In genomic region chr6:32464046-32464445, GRCm38 (mm10) we compare ENCODE assay signal across 8 mouse cellular contexts.
A peak's percentile ranks its signal among the peaks of the same experiment; 100 is the strongest.
DNase-seq lines count a peak whose midpoint lies in the region; ATAC-seq lines count a peak whose summit lies in the region.
"Had no signal": no experiment of that assay in that cellular context is flagged by ENCODE, and none has a peak within 500 bp of the region (broad histone marks: within the 10 kb centered on the region; RNA-seq: fewer than 3 reads in every experiment).

No protein-coding gene starts in this region.

- peak overlapping the region; percentile 60 for H3K27ac ChIP-seq in heart, embryonic 10.5 days
- no peak overlapping the region for H3K27ac ChIP-seq in kidney, embryonic 16.5 days (ENCODE audit: low read length)
- H3K27ac ChIP-seq: macrophage had no signal

- WGBS in heart, embryonic 10.5 days, result 55% methylated on average over 4 of the region's 4 CpGs
- WGBS in kidney, embryonic 16.5 days, result 52% methylated on average over 4 of the region's 4 CpGs

- intact Hi-C loops in left cerebral cortex, postnatal 4 days (cut with DNase I), result no loop called here

- H3K9me3 ChIP-seq in heart, embryonic 10.5 days, result no peaks in the 10 kb centered on the region
- H3K9me3 ChIP-seq in kidney, embryonic 16.5 days (ENCODE audit: low read length), result no peaks in the 10 kb centered on the region

- H3K27me3 ChIP-seq in heart, embryonic 10.5 days (ENCODE audit: insufficient read depth, poor library complexity, severe bottlenecking), result no peaks in the 10 kb centered on the region
- H3K27me3 ChIP-seq in kidney, embryonic 16.5 days (ENCODE audit: insufficient read depth, low read length), result no peaks in the 10 kb centered on the region

- ATAC-seq in kidney, embryonic 16.5 days (ENCODE audit: low FRiP score, low TSS enrichment), result no peak

- no peaks in the 10 kb centered on the region for H3K36me3 ChIP-seq in heart, embryonic 10.5 days
- no peaks in the 10 kb centered on the region for H3K36me3 ChIP-seq in kidney, embryonic 16.5 days (ENCODE audit: insufficient read depth, low read length)

- H3K4me1 ChIP-seq in heart, embryonic 10.5 days, result peaks cover 43% of the 10 kb centered on the region
- 0 out of 2 replicates have a peak, but pooled peaks cover 6% of the 10 kb centered on the region for H3K4me1 ChIP-seq in kidney, embryonic 16.5 days (ENCODE audit: insufficient read depth, low read length)

- DNase-seq in left cerebral cortex, postnatal 4 days, result peak; percentile 32
- no peak for DNase-seq in left cerebral cortex, adult 18-20 months (ENCODE audit: low spot score in 2 of 2)
- peak; percentile 42 for DNase-seq in brain, embryonic 18.5 days (ENCODE audit: low read depth, low spot score)
- DNase-seq in heart, embryonic 10.5 days (ENCODE audit: low spot score), result no peak
- DNase-seq in lung, postnatal 10 days, result peak; percentile 47
- no peak for DNase-seq in adrenal gland, postnatal 25 days

- no peak overlapping the region; the same call in 1 of the 2 replicates for H3K4me3 ChIP-seq in heart, embryonic 10.5 days
- no peak overlapping the region for H3K4me3 ChIP-seq in kidney, embryonic 16.5 days (ENCODE audit: low read length)

- no peak overlapping the region for H3K4me2 ChIP-seq in kidney, embryonic 16.5 days (replicated peaks; ENCODE audit: low read depth, low read length)

- H3K9ac ChIP-seq in kidney, embryonic 16.5 days (replicated peaks; ENCODE audit: low read length), result no peak overlapping the region

Comparison
In these comparisons a context has a peak if more than half of its experiments do, and no peak if none do; other contexts are left out.
1. DNase-seq: peak in left cerebral cortex, postnatal 4 days (single experiment), brain, embryonic 18.5 days (single experiment) and lung, postnatal 10 days (single experiment); none in left cerebral cortex, adult 18-20 months (0 of 2), heart, embryonic 10.5 days (single experiment) and adrenal gland, postnatal 25 days (single experiment).